Mouse (Mus musculus) thymus, adult 2 months (tissue): ENCODE results near the gene Ccnb1.

Source experiments
- CTCF ChIP-seq: fragments of 200-500 bp; IDR thresholded peaks from 2 replicates; pipeline ENCODE4 v1.5.1; 2012; ENCODE audit warnings: mild to moderate bottlenecking, control low read depth, low read length, moderate library complexity, borderline replicate concordance; ENCODE audit not compliant: control insufficient read depth, poor library complexity, insufficient read depth; ENCODE audit errors: extremely low read depth
- POLR2A ChIP-seq: fragments of 200-500 bp; IDR thresholded peaks from 2 replicates; pipeline ENCODE4 v1.6.1; 2012; ENCODE audit warnings: mild to moderate bottlenecking, low read length, control low read depth, moderate library complexity; ENCODE audit not compliant: control insufficient read depth, poor library complexity, insufficient read depth; ENCODE audit errors: extremely low read depth

DNA sequence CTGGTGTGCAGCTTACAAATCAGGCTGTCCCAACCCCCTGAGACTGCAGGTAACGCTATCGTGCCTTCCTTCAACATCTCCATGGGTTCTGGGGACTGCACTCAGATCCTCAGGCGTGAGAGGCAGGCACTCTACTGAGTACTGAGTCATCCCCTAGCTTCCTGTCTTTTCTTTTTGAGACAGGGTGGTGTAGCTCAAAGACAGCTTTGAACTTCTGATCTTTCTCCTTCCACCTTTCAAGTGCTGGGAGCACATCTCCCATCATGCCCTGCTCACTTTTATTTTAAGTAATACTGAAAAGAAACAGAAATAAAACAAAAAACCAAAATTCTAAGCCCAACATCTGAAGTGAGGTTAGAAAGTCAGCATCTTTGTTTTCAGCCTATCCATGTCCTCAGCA lies 19.4 kb upstream of the Ccnb1 start:
- no peak for TF ChIP-seq CTCF
- TF ChIP-seq POLR2A = no peak
